In the genomic region with DNA sequence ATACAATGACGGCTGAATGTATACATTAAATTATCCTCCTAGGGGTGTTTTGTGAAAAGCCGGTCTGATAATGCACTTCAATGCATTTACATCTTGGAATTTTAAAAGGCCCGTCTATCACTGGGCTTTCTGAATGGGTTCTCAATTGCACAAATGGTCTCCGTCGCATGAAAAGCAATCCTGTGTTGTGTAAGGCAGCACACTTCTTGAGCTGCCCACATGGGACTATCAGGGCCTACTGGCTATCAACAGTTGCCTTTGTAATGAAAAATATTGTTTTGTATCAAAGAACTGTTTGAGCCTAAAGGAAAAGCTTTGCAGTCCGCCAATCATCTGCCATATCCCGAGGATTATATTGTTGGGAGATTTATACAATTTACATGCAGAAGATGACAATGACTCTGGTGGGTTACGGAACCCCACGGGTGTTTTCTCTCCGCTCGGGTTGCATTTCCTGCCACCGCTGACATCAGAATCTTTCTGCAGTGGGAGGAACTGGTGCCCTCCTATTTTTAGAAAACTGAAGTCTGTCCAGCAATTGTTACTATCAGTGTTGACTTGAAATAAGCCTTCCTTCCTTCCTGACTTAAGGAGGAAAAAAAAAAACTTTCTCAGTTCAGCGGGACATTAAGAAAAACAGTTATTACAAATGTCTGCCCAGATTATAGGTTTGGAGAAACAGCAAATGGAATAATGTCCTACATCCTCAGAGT, we compare ENCODE assay signal across 8 mouse cellular contexts.
DNase-seq lines count a peak whose midpoint lies in the region; ATAC-seq lines count a peak whose summit lies in the region.

No protein-coding gene starts in this region.

- DNase-seq in adrenal gland, adult (ENCODE audit: inconsistent age in 2 of 2, low spot score in 1 of 2), result peak; percentile 25 to 64
- no peak for DNase-seq in adrenal gland, adult 18-20 months (ENCODE audit: low spot score in 2 of 2)
- peak; percentile 31 to 35 for DNase-seq in kidney, adult 8-10 months
- DNase-seq in lung, postnatal 25 days (ENCODE audit: low spot score), result peak; percentile 54
- no peak for DNase-seq in right cerebral cortex, postnatal 4 days
- no peak for DNase-seq in MN1 (ENCODE audit: low spot score)
- no peak for DNase-seq in right cerebral cortex, postnatal 10 days (ENCODE audit: low spot score in 2 of 2)

- peak; percentile 68 for ATAC-seq in granulocyte monocyte progenitor cell, adult 5-6 weeks (replicated peaks; ENCODE audit: poor library complexity, severe bottlenecking)

Comparison
In these comparisons a context has a peak if more than half of its experiments do, and no peak if none do; other contexts are left out.
1. DNase-seq: peak in adrenal gland, adult (2 of 2), kidney, adult 8-10 months (2 of 2) and lung, postnatal 25 days (single experiment); none in adrenal gland, adult 18-20 months (0 of 2), right cerebral cortex, postnatal 4 days (single experiment), MN1 (single experiment) and right cerebral cortex, postnatal 10 days (0 of 2).